Mouse (Mus musculus): ENCODE results near the gene Klhl3.

DNA sequence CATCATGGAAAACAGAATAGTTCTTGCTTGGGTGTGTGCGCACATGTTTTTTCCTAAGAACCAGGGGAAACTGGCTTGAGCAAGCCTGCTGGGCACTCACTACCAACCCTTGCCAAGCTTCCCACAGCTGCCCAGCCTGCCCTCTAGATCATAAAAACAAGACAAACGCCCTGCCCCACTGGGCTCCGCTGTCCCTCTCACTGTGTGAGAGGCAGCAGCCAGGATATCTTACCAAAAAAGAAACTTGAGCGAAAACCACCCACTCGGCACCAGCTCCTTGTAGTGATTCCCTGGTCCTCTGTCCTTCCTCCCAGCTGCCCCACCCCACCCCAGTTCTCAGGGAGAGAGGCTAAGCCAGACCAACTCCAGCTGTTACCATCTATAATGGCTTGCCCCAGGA, 48.1 kb downstream of the Klhl3 start:
- no peak for TF ChIP-seq POLR2A (IDR thresholded peaks at IDR 0.05; ENCODE audit: borderline replicate concordance, insufficient read depth, low read length)
- no peak for TF ChIP-seq CTCF (IDR thresholded peaks at IDR 0.05; ENCODE audit: borderline replicate concordance, insufficient read depth, low read depth, low read length)

Measured in cerebellum, adult 2 months (tissue).